Mouse (Mus musculus): ENCODE measurements around the gene Nt5c3.

Gene Nt5c3

GRCm38 (mm10) chr6:56834769-56835168, 89.0 kb downstream of the Nt5c3 start:
- no peak for DNase-seq

GRCm38 (mm10) chr6:56832830-56833229, 90.9 kb downstream of the Nt5c3 start:
- DNase-seq, result no peak

GRCm38 (mm10) chr6:56832407-56832796, 91.3 kb downstream of the Nt5c3 start:
- no peak for DNase-seq

Measured in layer of hippocampus, adult 9-11 months (tissue).